Mouse (Mus musculus) bone marrow, adult 2 months (tissue): ENCODE measurements at regions not wholly inside any gene's neighbourhood (a gene's known extent, or its start where the extent isn't known, plus 50 kb on each side); places are given as distances from the start of the nearest gene placed in this dataset.

Experiments
- H3K27ac ChIP-seq: fragments of 200-500 bp; 2 replicates; pipeline ENCODE4 v1.5.1; 2012; ENCODE audit warnings: low read depth, mild to moderate bottlenecking, control low read depth, inconsistent platforms, low read length; ENCODE audit not compliant: control insufficient read depth, poor library complexity, insufficient read depth
- H3K4me1 ChIP-seq: fragments of 200-500 bp; 2 replicates; pipeline ENCODE4 v1.6.1; 2011; ENCODE audit warnings: low read length; ENCODE audit not compliant: control insufficient read depth, insufficient read depth
- H3K4me3 ChIP-seq: fragments of 200-500 bp; replicated peaks from 2 replicates; pipeline ENCODE3; 2011; ENCODE audit warnings: mild to moderate bottlenecking, low read depth, low read length, control low read depth; ENCODE audit not compliant: control insufficient read depth
- CTCF ChIP-seq: fragments of 200-500 bp; IDR thresholded peaks from 2 replicates; pipeline ENCODE4 v1.5.1; 2011; ENCODE audit warnings: low read length, control low read depth; ENCODE audit not compliant: control insufficient read depth, insufficient read depth
- POLR2A ChIP-seq: fragments of 200-500 bp; IDR thresholded peaks from 2 replicates; pipeline ENCODE4 v1.6.1; 2011; ENCODE audit warnings: low read depth, mild to moderate bottlenecking, control low read depth, low read length, borderline replicate concordance; ENCODE audit not compliant: control insufficient read depth
- WGBS: fragments of 180-500 bp; shearing (Covaris S2); methylation state at CpG from one replicate; pipeline ENCODE4 v1.1.7; 2018; 5-methylcytosine and 5-hydroxymethylcytosine counted together

DNA sequence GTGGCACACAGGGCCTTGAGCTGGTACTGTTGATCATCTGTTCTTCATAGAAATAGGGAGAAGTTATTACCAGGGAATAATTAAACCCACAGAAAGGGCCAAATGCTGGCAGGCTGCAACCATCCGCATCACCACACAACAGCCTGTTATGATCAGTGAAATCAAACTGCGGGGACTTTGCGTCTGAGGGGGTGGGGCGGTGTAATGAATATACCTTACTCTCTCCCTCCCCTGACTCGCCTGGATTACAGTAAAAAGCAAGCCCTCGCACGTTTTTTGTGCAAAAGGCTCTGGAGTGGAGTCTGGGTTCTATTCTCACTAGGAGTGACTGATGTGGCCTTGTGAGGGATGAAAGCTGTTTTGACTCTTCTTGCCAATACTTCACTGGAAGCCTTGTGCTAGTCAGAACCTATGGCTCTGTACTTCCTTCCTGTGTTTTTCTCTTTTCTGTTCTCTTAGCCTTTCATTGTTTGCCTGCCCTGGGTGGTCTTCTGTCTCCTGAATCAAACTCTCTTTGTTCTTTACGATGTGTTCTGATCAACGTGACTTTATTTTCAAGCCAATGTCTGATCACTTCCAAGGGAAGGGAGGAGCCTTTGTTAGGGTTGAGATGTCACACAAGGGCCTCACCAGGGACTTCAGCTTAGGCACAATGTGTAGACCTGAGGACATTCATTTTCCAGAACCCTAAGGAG lies 172.4 kb downstream of the Dact1 start:
- H3K4me3 ChIP-seq, result no peak overlapping the region
- no peak overlapping the region for H3K27ac ChIP-seq
- 74% methylated on average over 9 of the region's 9 CpGs for WGBS
- no peaks in the 10 kb centered on the region for H3K4me1 ChIP-seq
- no peak for TF ChIP-seq CTCF
- no peak for TF ChIP-seq POLR2A

DNA sequence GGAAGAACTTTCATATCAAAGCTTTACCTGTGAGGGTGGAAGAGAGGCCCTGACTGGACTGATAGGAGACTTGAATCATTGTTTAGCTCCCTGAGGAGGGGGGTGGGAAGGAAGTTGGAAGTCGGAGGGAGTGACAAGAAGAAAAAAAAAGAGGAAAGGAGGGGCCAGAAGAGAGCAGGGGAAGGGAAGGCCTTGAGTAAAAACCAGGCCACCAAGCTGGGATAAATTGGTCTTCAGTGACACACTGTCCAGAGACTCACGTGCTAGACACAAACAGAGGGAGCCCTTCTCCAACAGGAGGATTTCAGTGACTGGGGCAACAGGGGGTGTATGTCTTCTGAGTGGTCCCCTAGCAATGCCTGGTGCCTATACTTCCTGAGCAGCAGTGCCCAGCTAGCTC lies 172.9 kb downstream of the Dact1 start:
- H3K27ac ChIP-seq, result no peak overlapping the region
- H3K4me3 ChIP-seq, result no peak overlapping the region
- TF ChIP-seq POLR2A (no peak), CTCF (no peak)
- H3K4me1 ChIP-seq, result no peaks in the 10 kb centered on the region
- WGBS, result 50% methylated on average over 2 of the region's 2 CpGs

DNA sequence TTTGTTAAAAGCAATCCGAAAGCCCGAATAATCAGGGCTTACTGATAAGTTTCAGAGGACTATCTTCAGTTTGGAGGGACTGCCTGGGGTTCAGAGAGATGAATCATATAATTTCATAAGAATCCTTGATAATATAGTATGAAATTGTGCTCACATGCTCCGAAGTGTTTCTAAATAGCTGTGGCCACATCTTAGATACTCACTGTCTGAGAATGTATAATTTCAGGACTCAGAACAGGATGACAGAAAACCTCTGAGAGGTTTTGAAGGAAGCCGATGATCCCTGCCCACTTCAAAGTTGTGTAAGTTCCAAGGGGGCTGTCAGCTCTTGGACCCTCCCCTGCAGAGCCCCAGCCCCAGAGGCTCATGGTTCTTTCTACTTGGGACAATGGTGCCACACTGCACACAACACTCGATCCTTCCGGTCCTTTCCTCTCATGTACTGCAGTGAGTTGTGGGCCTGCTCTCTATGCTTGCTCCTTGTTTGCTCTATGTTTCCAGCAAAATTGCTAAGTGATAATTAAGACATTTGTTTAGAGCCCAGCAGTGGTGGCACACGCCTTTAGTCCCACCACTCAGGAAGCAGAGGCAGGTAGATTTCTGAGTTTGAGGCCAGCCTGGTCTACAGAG lies 174.0 kb downstream of the Dact1 start:
- 76% methylated on average over 7 of the region's 7 CpGs for WGBS
- Histone ChIP-seq H3K4me3 (no peak overlapping the region), H3K4me1 (no peaks in the 10 kb centered on the region), H3K27ac (no peak overlapping the region)
- no peak for TF ChIP-seq POLR2A
- no peak for TF ChIP-seq CTCF

DNA sequence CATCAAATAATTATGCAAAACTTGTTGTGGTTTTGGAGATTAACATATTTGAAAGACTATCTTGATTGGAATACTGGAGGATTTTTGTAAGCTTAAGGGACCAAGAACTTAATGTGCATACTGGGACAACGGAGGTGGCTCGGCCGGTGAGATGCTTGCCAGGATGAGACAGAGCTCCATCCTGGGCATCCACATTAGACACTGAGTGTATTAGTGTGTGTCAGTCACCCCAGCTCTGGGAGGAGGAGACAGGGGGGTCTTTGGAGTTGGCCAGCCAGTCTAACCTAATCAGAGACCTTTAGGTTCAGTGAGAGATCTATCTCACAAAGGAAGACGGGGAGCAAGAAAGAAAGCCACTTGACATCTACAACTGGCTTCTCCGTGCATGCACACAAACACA lies 174.6 kb downstream of the Dact1 start:
- H3K4me1 ChIP-seq, result no peaks in the 10 kb centered on the region
- no peak for TF ChIP-seq POLR2A
- H3K27ac ChIP-seq, result no peak overlapping the region
- WGBS, result 91% methylated on average over 5 of the region's 5 CpGs
- H3K4me3 ChIP-seq, result no peak overlapping the region

DNA sequence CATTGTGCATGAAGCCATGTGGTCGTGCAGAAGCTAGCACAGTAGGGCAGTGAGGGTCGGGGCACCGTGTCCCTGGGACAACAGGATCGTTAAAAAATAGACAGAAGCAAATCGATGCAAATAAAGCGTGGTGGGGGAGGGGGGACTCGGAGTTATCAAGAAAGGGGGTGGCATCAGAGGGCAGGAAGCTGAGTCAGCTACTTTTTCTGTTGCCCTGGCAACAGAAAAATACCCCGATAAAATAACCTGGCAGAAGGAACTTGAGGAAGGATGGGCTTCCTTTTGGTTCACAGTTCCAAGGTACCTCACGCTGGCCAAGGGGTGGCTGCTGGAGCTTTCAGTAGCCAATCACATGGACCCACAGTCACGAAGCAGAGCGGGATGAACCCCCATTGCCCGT lies 176.4 kb downstream of the Dact1 start:
- WGBS, result 76% methylated on average over 12 of the region's 12 CpGs
- TF ChIP-seq POLR2A, result no peak
- no peak for TF ChIP-seq CTCF
- Histone ChIP-seq H3K27ac (no peak overlapping the region), H3K4me1 (no peaks in the 10 kb centered on the region), H3K4me3 (no peak overlapping the region)

DNA sequence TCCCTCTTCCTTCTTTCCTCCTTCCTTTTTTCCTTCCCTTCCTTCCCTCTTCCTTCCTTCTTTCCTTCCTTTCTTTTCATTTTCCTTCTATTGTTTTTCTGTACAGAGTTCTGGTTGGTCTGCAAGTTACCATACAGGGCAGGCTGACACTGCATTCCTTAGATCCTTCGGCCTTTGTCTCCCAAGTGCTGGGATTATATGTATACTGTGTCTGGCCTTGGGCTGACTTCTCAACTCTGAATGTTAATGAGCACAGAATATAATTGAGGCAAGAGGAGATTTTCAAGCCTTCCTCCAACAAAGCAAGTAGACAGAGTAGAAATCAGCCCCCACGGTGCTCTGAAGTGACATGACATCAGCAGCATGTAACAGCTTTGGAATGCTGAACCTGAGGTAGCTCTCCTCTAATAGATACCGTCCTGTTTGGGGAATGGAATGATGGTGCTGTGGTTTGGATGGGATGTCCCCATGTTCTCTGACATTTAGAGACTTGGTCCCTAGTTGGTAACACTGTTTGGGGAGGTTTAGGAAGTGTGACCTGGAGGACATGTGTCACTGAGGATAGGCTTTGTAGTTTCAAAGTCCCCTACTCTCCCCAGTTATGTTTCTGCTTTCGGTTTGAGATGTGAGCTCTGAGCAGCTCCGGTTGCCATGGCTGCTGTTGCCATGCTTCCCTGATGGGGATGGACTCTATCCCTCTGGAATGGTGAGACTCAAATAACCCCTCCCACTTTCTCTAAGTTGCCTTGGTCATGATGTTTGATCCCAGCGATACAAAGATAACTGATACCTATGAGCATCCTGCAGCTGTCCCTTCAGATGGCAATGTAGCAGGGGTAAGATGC lies 178.1 kb downstream of the Dact1 start:
- Histone ChIP-seq H3K4me1 (no peaks in the 10 kb centered on the region), H3K27ac (no peak overlapping the region), H3K4me3 (no peak overlapping the region)
- no peak for TF ChIP-seq CTCF
- 76% methylated on average over 6 of the region's 6 CpGs for WGBS

DNA sequence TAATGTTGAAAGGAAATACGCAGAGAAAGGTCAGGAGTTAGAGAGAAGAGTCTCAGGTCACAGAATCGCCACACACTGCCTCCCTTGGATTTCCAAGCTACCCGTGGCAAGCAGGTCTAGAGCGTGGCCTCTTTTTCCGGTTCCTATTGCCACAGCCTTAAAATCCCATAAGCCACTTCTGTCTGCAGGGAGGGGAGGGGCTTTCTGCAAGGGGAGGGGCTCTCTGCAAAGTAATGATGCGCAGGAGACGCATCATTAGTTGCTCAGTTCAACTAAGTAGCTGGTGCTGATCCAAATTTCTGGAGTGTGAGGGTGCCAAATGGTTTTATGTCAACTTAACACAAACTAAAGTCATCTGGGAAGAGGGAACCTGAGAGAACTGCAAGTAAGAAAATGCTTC lies 179.6 kb downstream of the Dact1 start:
- Histone ChIP-seq H3K4me1 (no peaks in the 10 kb centered on the region), H3K4me3 (no peak overlapping the region), H3K27ac (no peak overlapping the region)
- WGBS, result 80% methylated on average over 7 of the region's 7 CpGs
- TF ChIP-seq POLR2A (no peak), CTCF (no peak)

DNA sequence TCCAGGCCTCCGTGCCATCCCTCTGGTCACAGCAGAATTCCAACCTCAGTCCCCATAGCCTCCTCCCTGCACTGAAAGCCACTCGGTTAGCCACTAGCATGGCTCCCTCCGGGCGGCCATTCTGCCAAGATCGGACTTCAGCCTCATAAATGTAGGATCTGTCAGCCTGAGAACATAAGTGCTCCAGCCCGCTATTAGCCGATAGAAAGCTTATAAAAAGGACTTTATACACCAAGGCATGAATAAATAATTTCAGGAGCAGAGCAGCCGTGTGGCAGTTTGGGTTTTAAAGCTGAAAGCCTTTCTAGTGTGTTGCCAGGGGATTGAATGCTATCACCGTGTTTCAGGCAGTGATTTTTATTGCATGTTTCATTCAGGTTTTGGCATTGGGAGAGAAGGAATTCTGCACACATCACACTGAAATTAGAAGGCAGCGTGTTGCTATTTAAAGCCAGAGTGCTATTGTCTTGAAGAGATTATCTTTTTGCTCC lies 185.2 kb downstream of the Dact1 start:
- WGBS, result 78% methylated on average over 10 of the region's 10 CpGs
- Histone ChIP-seq H3K27ac (no peak overlapping the region), H3K4me1 (no peaks in the 10 kb centered on the region), H3K4me3 (no peak overlapping the region)
- no peak for TF ChIP-seq POLR2A
- TF ChIP-seq CTCF, result no peak
